Mouse (Mus musculus): ENCODE results near the gene Vmn1r45. TPM values are rescaled to one million over a fixed set of nuclear protein-coding genes. Genes with fewer than 3 reads are reported as not detected.
A peak's percentile ranks its signal among the peaks of the same experiment; 100 is the strongest.
"Not testable (repeated sequence)": the region's sequence is repeated elsewhere in the genome, so short reads cannot be mapped to it uniquely, and the experiment has no call there.

The Vmn1r45 gene
- not detected in 2 replicates for polyA plus RNA-seq (2012; rRNA removed)

- DNase-seq (ENCODE audit: low read depth), result not testable (repeated sequence)
Observed at GRCm38 (mm10) chr6:89940498-89940897, at the start of gene Vmn1r45. Gene Vmn1r45 (minus strand): TSS chr6:89940598.

- TF ChIP-seq CTCF (IDR thresholded peaks at IDR 0.05; ENCODE audit: borderline replicate concordance, extremely low read depth, insufficient read depth, insufficient read length) (no peak), POLR2A (IDR thresholded peaks at IDR 0.05; ENCODE audit: borderline replicate concordance, extremely low read depth, insufficient read depth, insufficient read length, poor library complexity, severe bottlenecking) (no peak)
- DNase-seq (ENCODE audit: low read depth), result no peak
Observed at GRCm38 (mm10) chr6:89985989-89986388, 45.6 kb upstream of the Vmn1r45 start.

GRCm38 (mm10) chr6:89969013-89969412 is 28.6 kb upstream of the Vmn1r45 start, which contains the start of gene Vmn1r46:
Gene Vmn1r46 (plus strand): TSS chr6:89969313.
- no peak for TF ChIP-seq CTCF (IDR thresholded peaks at IDR 0.05; ENCODE audit: borderline replicate concordance, extremely low read depth, insufficient read depth, insufficient read length)
- no peak for TF ChIP-seq POLR2A (IDR thresholded peaks at IDR 0.05; ENCODE audit: borderline replicate concordance, extremely low read depth, insufficient read depth, insufficient read length, poor library complexity, severe bottlenecking)
- DNase-seq (ENCODE audit: low read depth), result no peak

- TF ChIP-seq CTCF (IDR thresholded peaks at IDR 0.05; ENCODE audit: borderline replicate concordance, extremely low read depth, insufficient read depth, insufficient read length) (no peak), POLR2A (IDR thresholded peaks at IDR 0.05; ENCODE audit: borderline replicate concordance, extremely low read depth, insufficient read depth, insufficient read length, poor library complexity, severe bottlenecking) (no peak)
- no peak for DNase-seq (ENCODE audit: low read depth)
Observed at GRCm38 (mm10) chr6:89966341-89966740, 25.9 kb upstream of the Vmn1r45 start.

- no peak for DNase-seq (ENCODE audit: low read depth)
- no peak for TF ChIP-seq POLR2A (IDR thresholded peaks at IDR 0.05; ENCODE audit: borderline replicate concordance, extremely low read depth, insufficient read depth, insufficient read length, poor library complexity, severe bottlenecking)
- TF ChIP-seq CTCF (IDR thresholded peaks at IDR 0.05; ENCODE audit: borderline replicate concordance, extremely low read depth, insufficient read depth, insufficient read length), result no peak
Observed at GRCm38 (mm10) chr6:89953556-89953955, 13.2 kb upstream of the Vmn1r45 start.

GRCm38 (mm10) chr6:89940926-89941325 is 528 bp upstream of the Vmn1r45 start:
- TF ChIP-seq POLR2A (IDR thresholded peaks at IDR 0.05; ENCODE audit: borderline replicate concordance, extremely low read depth, insufficient read depth, insufficient read length, poor library complexity, severe bottlenecking) (no peak), CTCF (IDR thresholded peaks at IDR 0.05; ENCODE audit: borderline replicate concordance, extremely low read depth, insufficient read depth, insufficient read length) (no peak)

GRCm38 (mm10) chr6:89883812-89884211 is 56.6 kb downstream of the Vmn1r45 start:
- DNase-seq (ENCODE audit: low read depth), result peak; percentile 0
- no peak for TF ChIP-seq POLR2A (IDR thresholded peaks at IDR 0.05; ENCODE audit: borderline replicate concordance, extremely low read depth, insufficient read depth, insufficient read length, poor library complexity, severe bottlenecking)
- no peak for TF ChIP-seq CTCF (IDR thresholded peaks at IDR 0.05; ENCODE audit: borderline replicate concordance, extremely low read depth, insufficient read depth, insufficient read length)

More at GRCm38 (mm10) chr6:89940926-89941325, 528 bp upstream of the Vmn1r45 start:
- DNase-seq (ENCODE audit: low read depth), result no peak

- no peak for DNase-seq (ENCODE audit: low read depth)
- TF ChIP-seq POLR2A (IDR thresholded peaks at IDR 0.05; ENCODE audit: borderline replicate concordance, extremely low read depth, insufficient read depth, insufficient read length, poor library complexity, severe bottlenecking), result no peak
- TF ChIP-seq CTCF (IDR thresholded peaks at IDR 0.05; ENCODE audit: borderline replicate concordance, extremely low read depth, insufficient read depth, insufficient read length), result no peak
Observed at GRCm38 (mm10) chr6:89883360-89883759, 57.0 kb downstream of the Vmn1r45 start, which contains the start of gene Vmn1r44. Gene Vmn1r44 (plus strand): TSS chr6:89883660.

Other genes starting within 250 kb of the Vmn1r45 start
- gene Vmn1r40, start 233.1 kb downstream of the Vmn1r45 start, polyA plus RNA-seq (2012; rRNA removed), result 0.05 TPM in 1 of 2 replicates, not detected in the other
- not detected in 2 replicates for gene Vmn1r41, start 199.8 kb downstream of the Vmn1r45 start, polyA plus RNA-seq (2012; rRNA removed)
- not detected in 2 replicates for gene Vmn1r42, start 64.2 kb downstream of the Vmn1r45 start, polyA plus RNA-seq (2012; rRNA removed)
- gene Vmn1r43, start 64.2 kb downstream of the Vmn1r45 start, polyA plus RNA-seq (2012; rRNA removed), result not detected in 2 replicates
- not detected in 2 replicates for gene Vmn1r44, start 56.9 kb downstream of the Vmn1r45 start, polyA plus RNA-seq (2012; rRNA removed)
- not detected in 2 replicates for gene Vmn1r46, start 28.7 kb upstream of the Vmn1r45 start, polyA plus RNA-seq (2012; rRNA removed)
- not detected in 2 replicates for gene Vmn1r47, start 75.5 kb upstream of the Vmn1r45 start, polyA plus RNA-seq (2012; rRNA removed)
- not detected in 2 replicates for gene Vmn1r48, start 96.2 kb upstream of the Vmn1r45 start, polyA plus RNA-seq (2012; rRNA removed)
- gene Vmn1r49, start 137.9 kb upstream of the Vmn1r45 start, polyA plus RNA-seq (2012; rRNA removed), result not detected in 2 replicates
- gene Vmn1r50, start 160.8 kb upstream of the Vmn1r45 start, polyA plus RNA-seq (2012; rRNA removed), result not detected in 2 replicates
- gene Vmn1r51, start 182.0 kb upstream of the Vmn1r45 start, polyA plus RNA-seq (2012; rRNA removed), result not detected in 2 replicates
- not detected in 2 replicates for gene Vmn1r52, start 234.2 kb upstream of the Vmn1r45 start, polyA plus RNA-seq (2012; rRNA removed)

Measured in brain, embryonic 14.5 days (tissue).